Mouse (Mus musculus) lung, postnatal 10 days (tissue): ENCODE measurements at regions not wholly inside any gene's neighbourhood (a gene's known extent, or its start where the extent isn't known, plus 50 kb on each side); places are given as distances from the start of the nearest gene placed in this dataset.

Experiments
- DNase-seq: peaks from one replicate; pipeline ENCODE4 v3.0.0; 2021

- DNase-seq = no peak
Observed at GRCm38 (mm10) chr16:30163303-30163702, 99.1 kb downstream of the Hes1 start.

- DNase-seq = no peak
Observed at GRCm38 (mm10) chr16:30165667-30166180, 101.5 kb downstream of the Hes1 start.

- peak; percentile 89 for DNase-seq
Observed at GRCm38 (mm10) chr16:30171381-30172079, 95.8 kb downstream of the Cpn2 start.

- no peak for DNase-seq
Observed at GRCm38 (mm10) chr16:30172136-30172731, 95.1 kb downstream of the Cpn2 start.

GRCm38 (mm10) chr16:30172798-30173202 lies 94.5 kb downstream of the Cpn2 start:
- peak; percentile 80 for DNase-seq

- DNase-seq = peak; percentile 81
Observed at GRCm38 (mm10) chr16:30173953-30174874, 93.1 kb downstream of the Cpn2 start.

GRCm38 (mm10) chr16:30176306-30176705 lies 91.0 kb downstream of the Cpn2 start:
- DNase-seq = no peak

- DNase-seq = no peak
Observed at GRCm38 (mm10) chr16:30177769-30178168, 89.5 kb downstream of the Cpn2 start.

- no peak for DNase-seq
Observed at GRCm38 (mm10) chr16:30178596-30178995, 88.7 kb downstream of the Cpn2 start.

- DNase-seq = no peak
Observed at GRCm38 (mm10) chr16:30179504-30179976, 87.8 kb downstream of the Cpn2 start.

GRCm38 (mm10) chr16:30181116-30181515 lies 86.2 kb downstream of the Cpn2 start:
- no peak for DNase-seq

GRCm38 (mm10) chr16:30184591-30185265 lies 82.6 kb downstream of the Cpn2 start:
- DNase-seq = peak; percentile 95

- no peak for DNase-seq
Observed at GRCm38 (mm10) chr16:30185707-30186106, 81.6 kb downstream of the Cpn2 start.

- peak; percentile 77 for DNase-seq
Observed at GRCm38 (mm10) chr16:30186201-30186700, 81.0 kb downstream of the Cpn2 start.

GRCm38 (mm10) chr16:30186701-30187270 lies 80.5 kb downstream of the Cpn2 start:
- DNase-seq = peak; percentile 73

GRCm38 (mm10) chr16:30187400-30187799 lies 79.9 kb downstream of the Cpn2 start:
- DNase-seq = peak; percentile 20

GRCm38 (mm10) chr16:30187907-30188414 lies 79.3 kb downstream of the Cpn2 start:
- peak; percentile 98 for DNase-seq

GRCm38 (mm10) chr16:30188769-30189430 lies 78.4 kb downstream of the Cpn2 start:
- DNase-seq = peak; percentile 89

- no peak for DNase-seq
Observed at GRCm38 (mm10) chr16:30190351-30190750, 76.9 kb downstream of the Cpn2 start.

- peak; percentile 76 for DNase-seq
Observed at GRCm38 (mm10) chr16:30190935-30191514, 76.3 kb downstream of the Cpn2 start.
